Mouse (Mus musculus) natural killer cell, adult 2 months (primary cell): ENCODE results near the gene Ubb.
A peak's percentile ranks its signal among the peaks of the same experiment; 100 is the strongest.
"Not testable (repeated sequence)": the region's sequence is repeated elsewhere in the genome, so short reads cannot be mapped to it uniquely, and the experiment has no call there.

ENCODE experiments used
- DNase-seq, 2 experiments: peaks; one replicate each; pipeline ENCODE4 v3.0.0; 2022; ENCODE audit warnings: low spot score in 2 of 2

Ubb gene

GRCm38 (mm10) chr11:62550727-62551225 lies at the start of gene Ubb:
Ubb (plus strand) TSS chr11:62551171.
- DNase-seq, result peak; percentile 98 to 99

- DNase-seq, result peak; percentile 6 to 18
Observed at GRCm38 (mm10) chr11:62507683-62508082, 43.3 kb upstream of the Ubb start.

GRCm38 (mm10) chr11:62508365-62508764 lies 42.6 kb upstream of the Ubb start:
- not testable (repeated sequence) for DNase-seq

GRCm38 (mm10) chr11:62508816-62509215 lies 42.2 kb upstream of the Ubb start:
- DNase-seq, result peak in 1 of 2 experiments; percentile 22

- DNase-seq, result no peak
Observed at GRCm38 (mm10) chr11:62509571-62509970, 41.4 kb upstream of the Ubb start.

- no peak for DNase-seq
Observed at GRCm38 (mm10) chr11:62510956-62511355, 40.0 kb upstream of the Ubb start.

GRCm38 (mm10) chr11:62511444-62512202 lies 39.3 kb upstream of the Ubb start:
- no peak for DNase-seq

GRCm38 (mm10) chr11:62512529-62513080 lies 38.4 kb upstream of the Ubb start:
- no peak for DNase-seq

- DNase-seq, result no peak
Observed at GRCm38 (mm10) chr11:62513311-62513710, 37.7 kb upstream of the Ubb start.

- no peak for DNase-seq
Observed at GRCm38 (mm10) chr11:62518991-62519390, 32.0 kb upstream of the Ubb start.

GRCm38 (mm10) chr11:62522283-62522682 lies 28.7 kb upstream of the Ubb start:
- no peak for DNase-seq

GRCm38 (mm10) chr11:62537089-62537488 lies 13.9 kb upstream of the Ubb start:
- DNase-seq, result no peak

- no peak for DNase-seq
Observed at GRCm38 (mm10) chr11:62537590-62537989, 13.4 kb upstream of the Ubb start.

GRCm38 (mm10) chr11:62538321-62539088 lies 12.5 kb upstream of the Ubb start:
- DNase-seq, result peak in 1 of 2 experiments; percentile 29

GRCm38 (mm10) chr11:62539089-62539890 lies 11.7 kb upstream of the Ubb start, which contains the start of gene Cenpv:
Cenpv (minus strand) TSS chr11:62539261.
- DNase-seq, result peak; percentile 32 to 42

GRCm38 (mm10) chr11:62540167-62540566 lies 10.8 kb upstream of the Ubb start:
- no peak for DNase-seq

GRCm38 (mm10) chr11:62540969-62541368 lies 10.0 kb upstream of the Ubb start:
- DNase-seq, result no peak

- DNase-seq, result no peak
Observed at GRCm38 (mm10) chr11:62541581-62541980, 9.4 kb upstream of the Ubb start.

- no peak for DNase-seq
Observed at GRCm38 (mm10) chr11:62543991-62544390, 7.0 kb upstream of the Ubb start.

GRCm38 (mm10) chr11:62549782-62550181 lies 1.2 kb upstream of the Ubb start:
- DNase-seq, result peak; percentile 51 to 59

GRCm38 (mm10) chr11:62550227-62550685 lies 715 bp upstream of the Ubb start:
- DNase-seq, result peak; percentile 61 to 67
